Mouse (Mus musculus) bone marrow macrophage, adult 2 months (primary cell): Measurements from ENCODE around the gene Epc2.

ENCODE experiments used
- CTCF ChIP-seq: IDR thresholded peaks from 2 replicates; pipeline ENCODE4 v1.5.1; 2012; ENCODE audit warnings: low read depth, mild to moderate bottlenecking, low read length, moderate library complexity
- POLR2A ChIP-seq: IDR thresholded peaks from 2 replicates; pipeline ENCODE4 v1.6.1; 2012; ENCODE audit warnings: mild to moderate bottlenecking, low read depth, low read length, borderline replicate concordance

- TF ChIP-seq CTCF (no peak), POLR2A (no peak)
These were observed 86.8 kb downstream of the Epc2 start for GRCm38 (mm10) chr2:49538056-49538455.
